Mouse (Mus musculus): Measurements from ENCODE around the gene Klhdc8b. TPM values are rescaled to one million over a fixed set of nuclear protein-coding genes. Genes with fewer than 3 reads are reported as not detected.

Gene Klhdc8b
- total RNA-seq, 2 experiments from 2014 or later = 32.7 to 37.9 TPM

GRCm38 (mm10) chr9:108452291-108452906 is 9.0 kb downstream of the Klhdc8b start:
- intact Hi-C loops (cut with DNase I) = loop anchor here (5.0 kb wide), 1 partner anchor 50 kb away; no protein-coding TSS in a partner anchor
- peak; percentile 95 for DNase-seq

GRCm38 (mm10) chr9:108451519-108452160 is 9.7 kb downstream of the Klhdc8b start:
- no peak for DNase-seq
- intact Hi-C loops (cut with DNase I) = loop anchor here (5.0 kb wide), 1 partner anchor 49 kb away; no protein-coding TSS in a partner anchor

GRCm38 (mm10) chr9:108451170-108451493 is 10.2 kb downstream of the Klhdc8b start:
- no peak for DNase-seq
- intact Hi-C loops (cut with DNase I) = loop anchor here (5.0 kb wide), 1 partner anchor 49 kb away; no protein-coding TSS in a partner anchor

GRCm38 (mm10) chr9:108450292-108451169 is 10.8 kb downstream of the Klhdc8b start:
- DNase-seq = peak; percentile 68
- intact Hi-C loops (cut with DNase I) = loop anchor here (5.0 kb wide), 1 partner anchor 48 kb away; no protein-coding TSS in a partner anchor

GRCm38 (mm10) chr9:108449860-108450259 is 11.5 kb downstream of the Klhdc8b start:
- peak; percentile 82 for DNase-seq
- intact Hi-C loops (cut with DNase I) = loop anchor here (5.0 kb wide), 1 partner anchor 48 kb away; no protein-coding TSS in a partner anchor

- intact Hi-C loops (cut with DNase I) = no loop called here
Observed at GRCm38 (mm10) chr9:108445125-108445524, 16.3 kb downstream of the Klhdc8b start.

GRCm38 (mm10) chr9:108441236-108441919 is 20.0 kb downstream of the Klhdc8b start:
- no peak for DNase-seq
- intact Hi-C loops (cut with DNase I) = no loop called here

More at GRCm38 (mm10) chr9:108445125-108445524, 16.3 kb downstream of the Klhdc8b start:
- no peak for DNase-seq

GRCm38 (mm10) chr9:108440485-108440884 is 20.9 kb downstream of the Klhdc8b start:
- DNase-seq = no peak

GRCm38 (mm10) chr9:108439176-108439575 is 22.2 kb downstream of the Klhdc8b start:
- DNase-seq = peak; percentile 63
- intact Hi-C loops (cut with DNase I) = no loop called here

More at GRCm38 (mm10) chr9:108440485-108440884, 20.9 kb downstream of the Klhdc8b start:
- intact Hi-C loops (cut with DNase I) = no loop called here

- intact Hi-C loops (cut with DNase I) = no loop called here
- no peak for DNase-seq
Observed at GRCm38 (mm10) chr9:108436182-108436581, 25.2 kb downstream of the Klhdc8b start, which contains the start of gene BC048562. Gene BC048562, plus strand, starts transcription at chr9:108436482.

- intact Hi-C loops (cut with DNase I) = no loop called here
- DNase-seq = peak; percentile 15
Observed at GRCm38 (mm10) chr9:108431431-108432067, 29.8 kb downstream of the Klhdc8b start.

GRCm38 (mm10) chr9:108428384-108428783 is 33.0 kb downstream of the Klhdc8b start, which contains the start of gene Ccdc36:
Gene Ccdc36, minus strand, starts transcription at chr9:108428484.
- no peak for DNase-seq
- intact Hi-C loops (cut with DNase I) = no loop called here

GRCm38 (mm10) chr9:108412221-108412620 is 49.2 kb downstream of the Klhdc8b start:
- intact Hi-C loops (cut with DNase I) = no loop called here
- peak; percentile 9 for DNase-seq

GRCm38 (mm10) chr9:108411381-108411942 is 49.9 kb downstream of the Klhdc8b start:
- intact Hi-C loops (cut with DNase I) = no loop called here
- DNase-seq = no peak

GRCm38 (mm10) chr9:108409535-108409934 is 51.8 kb downstream of the Klhdc8b start:
- intact Hi-C loops (cut with DNase I) = no loop called here

GRCm38 (mm10) chr9:108404451-108404850 is 56.9 kb downstream of the Klhdc8b start:
- intact Hi-C loops (cut with DNase I) = loop anchor here (5.0 kb wide), 1 partner anchor 48 kb away; no protein-coding TSS in a partner anchor
- no peak for DNase-seq

More at GRCm38 (mm10) chr9:108409535-108409934, 51.8 kb downstream of the Klhdc8b start:
- no peak for DNase-seq

GRCm38 (mm10) chr9:108403081-108403480 is 58.3 kb downstream of the Klhdc8b start:
- intact Hi-C loops (cut with DNase I) = loop anchor here (5.0 kb wide), 1 partner anchor 49 kb away; no protein-coding TSS in a partner anchor
- no peak for DNase-seq

- intact Hi-C loops (cut with DNase I) = loop anchor here (5.0 kb wide), 1 partner anchor 51 kb away; no protein-coding TSS in a partner anchor
- DNase-seq = peak; percentile 27
Observed at GRCm38 (mm10) chr9:108401186-108401960, 60.0 kb downstream of the Klhdc8b start.

All from left cerebral cortex, postnatal 4 days (tissue).